Mouse (Mus musculus) bone marrow, adult 2 months (tissue): ENCODE data around the gene Yes1.

ENCODE experiments used
- CTCF ChIP-seq: fragments of 200-500 bp; IDR thresholded peaks from 2 replicates; pipeline ENCODE4 v1.5.1; 2011; ENCODE audit warnings: low read length, control low read depth; ENCODE audit not compliant: control insufficient read depth, insufficient read depth
- POLR2A ChIP-seq: fragments of 200-500 bp; IDR thresholded peaks from 2 replicates; pipeline ENCODE4 v1.6.1; 2011; ENCODE audit warnings: low read depth, mild to moderate bottlenecking, control low read depth, low read length, borderline replicate concordance; ENCODE audit not compliant: control insufficient read depth

DNA sequence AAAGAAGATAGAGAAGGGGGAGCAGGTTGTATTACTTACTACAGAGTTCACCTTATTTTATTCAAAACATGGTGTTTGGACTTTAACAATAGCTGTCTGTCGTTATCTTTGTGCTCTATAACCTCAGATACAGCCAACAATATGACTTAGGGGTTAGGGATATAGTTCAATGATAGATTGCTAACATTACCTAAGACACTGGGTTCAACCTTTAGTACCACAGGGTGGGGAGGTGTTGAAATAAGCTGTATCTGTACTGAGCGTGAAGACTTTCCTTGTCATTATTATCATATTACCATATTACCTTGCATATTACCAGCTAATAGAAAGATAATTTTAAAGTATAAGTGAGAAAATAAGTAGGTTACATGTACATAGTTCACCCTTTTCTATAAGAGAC lies 13.8 kb downstream of the Yes1 start:
- no peak for TF ChIP-seq CTCF
- no peak for TF ChIP-seq POLR2A
